ENCODE assay signal across 13 mouse cellular contexts in the genomic region with DNA sequence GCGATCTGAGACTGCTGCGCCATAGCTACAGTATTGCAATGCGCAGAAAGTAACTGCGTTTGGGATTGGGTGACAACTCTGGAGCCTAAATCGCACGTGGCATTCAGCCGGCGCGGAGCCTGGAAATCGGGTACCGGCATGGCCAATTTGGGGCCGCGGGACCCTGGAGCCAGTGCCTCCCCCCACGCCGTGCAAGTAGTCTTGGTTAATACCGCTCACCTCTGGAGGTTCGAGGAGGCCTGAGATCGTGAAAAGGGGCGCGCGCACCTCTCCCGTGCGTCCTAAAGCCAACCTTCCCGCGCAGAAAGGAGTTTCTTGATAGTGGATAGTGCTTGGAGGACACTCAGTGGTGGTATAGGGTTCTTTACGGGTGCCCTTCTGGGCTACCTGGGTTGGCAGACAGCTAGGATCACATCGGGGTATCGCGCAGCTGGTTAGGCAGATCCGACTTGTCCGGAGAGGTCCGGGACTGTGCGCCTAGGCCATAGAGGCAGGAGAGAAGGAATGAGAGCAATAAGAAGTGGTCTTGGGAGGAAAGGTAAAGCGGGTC. TPM values are rescaled to one million over a fixed set of nuclear protein-coding genes. Genes with fewer than 3 reads are reported as not detected.
A peak's percentile ranks its signal among the peaks of the same experiment; 100 is the strongest.
DNase-seq lines count a peak whose midpoint lies in the region; ATAC-seq and TF ChIP-seq lines count a peak whose summit lies in the region.
"Had no signal": no experiment of that assay in that cellular context is flagged by ENCODE, and none has a peak within 500 bp of the region (broad histone marks: within the 10 kb centered on the region; RNA-seq: fewer than 3 reads in every experiment).

No protein-coding gene starts in this region.

- ATAC-seq in kidney, embryonic 14.5 days (ENCODE audit: low FRiP score, low TSS enrichment), result no peak
- ATAC-seq in embryonic facial prominence, embryonic 12.5 days (ENCODE audit: insufficient number of reproducible peaks, insufficient read depth, low FRiP score, low TSS enrichment), result no peak
- no peak for ATAC-seq in hindbrain, postnatal 0 days
- ATAC-seq in monocyte, adult 5-6 weeks (replicated peaks; ENCODE audit: insufficient number of reproducible peaks, low FRiP score, low TSS enrichment, poor library complexity, severe bottlenecking), result 0 out of 2 replicates have a peak, but pooled peaks have one; percentile 21

- H3K4me3 ChIP-seq in kidney, embryonic 14.5 days (ENCODE audit: low read length), result peak overlapping the region; percentile 32; the same call in 1 of the 2 replicates
- peak overlapping the region; percentile 36 for H3K4me3 ChIP-seq in embryonic facial prominence, embryonic 12.5 days
- H3K4me3 ChIP-seq in hindbrain, postnatal 0 days (ENCODE audit: low read length), result peak overlapping the region; percentile 2; the same call in 1 of the 2 replicates

- peaks cover 27% of the 10 kb centered on the region for H3K9me3 ChIP-seq in kidney, embryonic 14.5 days (ENCODE audit: control insufficient read depth, low read length)
- H3K9me3 ChIP-seq in embryonic facial prominence, embryonic 12.5 days, result peaks cover 20% of the 10 kb centered on the region
- H3K9me3 ChIP-seq in hindbrain, postnatal 0 days (ENCODE audit: low read length), result no peaks in the 10 kb centered on the region

- H3K27ac ChIP-seq in kidney, embryonic 14.5 days (ENCODE audit: low read depth, low read length), result no peak overlapping the region
- H3K27ac ChIP-seq in embryonic facial prominence, embryonic 12.5 days, result no peak overlapping the region
- no peak overlapping the region for H3K27ac ChIP-seq in hindbrain, postnatal 0 days

- H3K9ac ChIP-seq in kidney, embryonic 14.5 days (ENCODE audit: low read depth, low read length), result no peak overlapping the region
- H3K9ac ChIP-seq in embryonic facial prominence, embryonic 12.5 days, result no peak overlapping the region
- H3K9ac ChIP-seq in hindbrain, postnatal 0 days (replicated peaks; ENCODE audit: low read length), result no peak overlapping the region

- 47% methylated on average over 34 of the region's 34 CpGs for WGBS in kidney, embryonic 14.5 days
- 49% methylated on average over 34 of the region's 34 CpGs for whole genome bisulfite sequencing in embryonic facial prominence, embryonic 12.5 days
- 52% methylated on average over 34 of the region's 34 CpGs for WGBS in hindbrain, postnatal 0 days

- H3K36me3 ChIP-seq in kidney, embryonic 14.5 days (ENCODE audit: control insufficient read depth, insufficient read depth, low read length), result peaks cover 65% of the 10 kb centered on the region
- peaks cover 62% of the 10 kb centered on the region for H3K36me3 ChIP-seq in embryonic facial prominence, embryonic 12.5 days
- H3K36me3 ChIP-seq in hindbrain, postnatal 0 days (ENCODE audit: insufficient read depth, low read length), result peaks cover 3% of the 10 kb centered on the region; the same call in 1 of the 2 replicates

- no peak for DNase-seq in kidney, postnatal 25 days
- no peak for DNase-seq in hindbrain, postnatal 0 days (ENCODE audit: low spot score)
- DNase-seq in spleen, postnatal 14 days (ENCODE audit: low spot score in 2 of 2), result no peak
- DNase-seq in ovary, postnatal 10 days (ENCODE audit: low spot score), result no peak
- no peak for DNase-seq in cerebellum, adult 8-10 months
- DNase-seq: gastrocnemius, postnatal 10 days; kidney, postnatal 10 days; lung, postnatal 14 days; right cerebral cortex, adult 18-20 months; thymus, postnatal 25 days had no signal

- no peak for TF ChIP-seq CTCF in hindbrain, postnatal 0 days (IDR thresholded peaks at IDR 0.05; ENCODE audit: low read depth)

- peaks cover 34% of the 10 kb centered on the region for H3K27me3 ChIP-seq in kidney, embryonic 14.5 days (ENCODE audit: control insufficient read depth, insufficient read depth, low read length)
- peaks cover 40% of the 10 kb centered on the region for H3K27me3 ChIP-seq in embryonic facial prominence, embryonic 12.5 days
- peaks cover 25% of the 10 kb centered on the region for H3K27me3 ChIP-seq in hindbrain, postnatal 0 days (ENCODE audit: insufficient read depth, low read length)

- H3K4me1 ChIP-seq in kidney, embryonic 14.5 days (ENCODE audit: control insufficient read depth, insufficient read depth, low read length), result peaks cover 4% of the 10 kb centered on the region; the same call in 1 of the 2 replicates
- H3K4me1 ChIP-seq in embryonic facial prominence, embryonic 12.5 days, result peaks cover 7% of the 10 kb centered on the region; the same call in 1 of the 2 replicates
- no peaks in the 10 kb centered on the region for H3K4me1 ChIP-seq in hindbrain, postnatal 0 days (ENCODE audit: insufficient read depth, low read length)

- H3K4me2 ChIP-seq in kidney, embryonic 14.5 days (replicated peaks; ENCODE audit: low read depth, low read length), result peak overlapping the region; percentile 15; the same call in 1 of the 2 replicates
- H3K4me2 ChIP-seq in embryonic facial prominence, embryonic 12.5 days (replicated peaks), result peak overlapping the region; percentile 54; the same call in 1 of the 2 replicates
- H3K4me2 ChIP-seq in hindbrain, postnatal 0 days (ENCODE audit: low read depth, low read length), result no peak overlapping the region

RNA-seq across cellular contexts. Expression of a gene that starts 1.9 kb away (rescaled TPM):
- polyA plus RNA-seq in kidney, embryonic 14.5 days (2014; fragmentation: Nextera tagmentation; extraction: Ambion mirVana), result 1,459 and 1,592 TPM in 2 replicates
- polyA plus RNA-seq in embryonic facial prominence, embryonic 12.5 days (2016; fragmentation: Nextera tagmentation; extraction: Ambion mirVana), result 1,926 and 2,042 TPM in 2 replicates
- total RNA-seq in hindbrain, postnatal 0 days (2014; rRNA removed), result 1,738 and 1,782 TPM in 2 replicates
- 1,873 and 1,902 TPM in 2 replicates for polyA plus RNA-seq in hindbrain, postnatal 0 days (2015; fragmentation: Nextera tagmentation; extraction: Ambion mirVana)
- total RNA-seq in monocyte, adult 5-6 weeks (2017), result 224 to 349 TPM (median 269 TPM) in 3 replicates
